Mouse (Mus musculus): ENCODE measurements around the gene Ube3b. TPM values are rescaled to one million over a fixed set of nuclear protein-coding genes. Genes with fewer than 3 reads are reported as not detected.

Gene Ube3b
- 10 to 100 TPM; 54.2 to 59.3 TPM for total RNA-seq (2021)
- long read RNA-seq, experiment 1, full-length matches to known transcripts = 42 of 76 reads
- long read RNA-seq, experiment 1, partial matches to known transcripts = 23 of 76 reads
- long read RNA-seq, experiment 1, other reads (novel, unspliced or antisense) = 11 of 76 reads
- long read RNA-seq, experiment 2, full-length matches to known transcripts = 64 of 114 reads
- long read RNA-seq, experiment 2, partial matches to known transcripts = 37 of 114 reads
- long read RNA-seq, experiment 2, other reads (novel, unspliced or antisense) = 13 of 114 reads

GRCm38 (mm10) chr5:114380209-114381012, at the start of gene Ube3b, which contains the start of gene Kctd10:
Gene Ube3b (plus strand): TSS chr5:114380607.
Gene Kctd10 (minus strand): TSS chr5:114380508.
- DNase-seq (ENCODE audit: low spot score in 2 of 2) = peak; percentile 71 to 84

GRCm38 (mm10) chr5:114342996-114343395, 37.4 kb upstream of the Ube3b start:
- no peak for DNase-seq (ENCODE audit: low spot score in 2 of 2)

GRCm38 (mm10) chr5:114343612-114344011, 36.8 kb upstream of the Ube3b start:
- DNase-seq (ENCODE audit: low spot score in 2 of 2) = no peak

- no peak for DNase-seq (ENCODE audit: low spot score in 2 of 2)
Observed at GRCm38 (mm10) chr5:114345538-114345937, 34.9 kb upstream of the Ube3b start.

- DNase-seq (ENCODE audit: low spot score in 2 of 2) = no peak
Observed at GRCm38 (mm10) chr5:114347005-114347404, 33.4 kb upstream of the Ube3b start.

- no peak for DNase-seq (ENCODE audit: low spot score in 2 of 2)
Observed at GRCm38 (mm10) chr5:114351490-114351889, 28.9 kb upstream of the Ube3b start.

- DNase-seq (ENCODE audit: low spot score in 2 of 2) = peak; percentile 47 to 78
Observed at GRCm38 (mm10) chr5:114356250-114356935, 24.0 kb upstream of the Ube3b start.

- DNase-seq (ENCODE audit: low spot score in 2 of 2) = no peak
Observed at GRCm38 (mm10) chr5:114356936-114357751, 23.3 kb upstream of the Ube3b start.

GRCm38 (mm10) chr5:114358833-114359232, 21.6 kb upstream of the Ube3b start:
- DNase-seq (ENCODE audit: low spot score in 2 of 2) = no peak

- no peak for DNase-seq (ENCODE audit: low spot score in 2 of 2)
Observed at GRCm38 (mm10) chr5:114359586-114359985, 20.8 kb upstream of the Ube3b start.

GRCm38 (mm10) chr5:114360968-114361367, 19.4 kb upstream of the Ube3b start:
- DNase-seq (ENCODE audit: low spot score in 2 of 2) = no peak

GRCm38 (mm10) chr5:114365043-114365752, 15.2 kb upstream of the Ube3b start:
- no peak for DNase-seq (ENCODE audit: low spot score in 2 of 2)

GRCm38 (mm10) chr5:114368121-114368520, 12.3 kb upstream of the Ube3b start:
- no peak for DNase-seq (ENCODE audit: low spot score in 2 of 2)

GRCm38 (mm10) chr5:114368803-114369496, 11.5 kb upstream of the Ube3b start:
- no peak for DNase-seq (ENCODE audit: low spot score in 2 of 2)

- DNase-seq (ENCODE audit: low spot score in 2 of 2) = no peak
Observed at GRCm38 (mm10) chr5:114369921-114370320, 10.5 kb upstream of the Ube3b start.

GRCm38 (mm10) chr5:114370371-114370776, 10.0 kb upstream of the Ube3b start:
- DNase-seq (ENCODE audit: low spot score in 2 of 2) = peak in 1 of 2 experiments; percentile 38

GRCm38 (mm10) chr5:114371331-114371730, 9.1 kb upstream of the Ube3b start:
- DNase-seq (ENCODE audit: low spot score in 2 of 2) = no peak

- DNase-seq (ENCODE audit: low spot score in 2 of 2) = no peak
Observed at GRCm38 (mm10) chr5:114371731-114372473, 8.5 kb upstream of the Ube3b start.

GRCm38 (mm10) chr5:114372565-114372964, 7.8 kb upstream of the Ube3b start:
- DNase-seq (ENCODE audit: low spot score in 2 of 2) = no peak
